Mouse (Mus musculus) lung, postnatal 4 days (tissue): ENCODE measurements around the gene Tuba1a.

Experiments used
- DNase-seq, 2 experiments: peaks; one replicate each; pipeline ENCODE4 v3.0.0; 2021

The Tuba1a gene

GRCm38 (mm10) chr15:98953401-98954356 is at the start of gene Tuba1a, which contains the start of gene Gm49450:
Tuba1a (minus strand) TSS chr15:98953703.
Gm49450 (minus strand) TSS chr15:98953551.
- peak; percentile 94 to 97 for DNase-seq

GRCm38 (mm10) chr15:99001451-99001931 is 48.0 kb upstream of the Tuba1a start:
- DNase-seq = peak in 1 of 2 experiments; percentile 57

GRCm38 (mm10) chr15:99000535-99001283 is 47.2 kb upstream of the Tuba1a start:
- DNase-seq = peak in 1 of 2 experiments; percentile 68

- DNase-seq = no peak
Observed at GRCm38 (mm10) chr15:98998775-98999157, 45.3 kb upstream of the Tuba1a start.

DNA sequence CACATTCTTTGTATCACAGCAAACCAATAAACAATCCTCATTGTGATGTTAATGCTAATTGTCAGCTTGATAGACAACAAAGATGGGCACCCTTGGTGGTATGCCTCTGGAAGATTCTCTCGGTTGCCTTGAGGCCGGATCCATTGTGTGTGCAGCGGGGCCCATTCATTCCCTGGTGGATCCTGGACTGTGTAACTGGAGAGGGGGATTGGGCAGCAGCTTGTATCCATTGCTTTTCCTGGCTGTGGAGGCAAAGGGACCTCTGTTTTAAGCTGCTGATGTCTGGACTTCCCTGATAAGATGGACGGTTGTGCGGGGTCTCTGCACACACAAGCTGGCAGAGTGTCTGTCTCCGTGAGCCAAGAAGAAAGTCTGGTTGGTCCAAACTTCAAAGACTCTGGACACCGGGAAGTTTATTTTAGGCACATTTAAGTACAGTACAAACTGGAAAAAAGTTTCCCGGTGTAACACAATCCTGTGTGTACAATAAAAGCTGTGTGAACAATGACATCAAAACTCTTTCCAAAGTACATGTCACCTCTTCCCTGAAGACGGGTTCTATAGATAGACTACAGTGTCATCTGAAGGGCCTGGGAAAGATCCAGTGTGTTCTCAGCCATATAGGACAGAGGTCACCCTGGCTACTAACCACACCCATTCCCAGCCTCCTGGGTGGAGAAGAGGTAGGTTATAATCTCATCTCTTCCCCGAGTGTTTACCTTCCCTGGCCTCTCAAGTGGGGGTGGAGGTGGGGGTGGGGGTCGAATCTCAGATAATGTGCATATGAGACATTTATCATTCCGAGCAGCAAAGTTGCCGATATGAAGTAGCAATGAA is 44.7 kb upstream of the Tuba1a start:
- DNase-seq = no peak

- DNase-seq = no peak
Observed at GRCm38 (mm10) chr15:98996840-98997239, 43.3 kb upstream of the Tuba1a start.

- DNase-seq = no peak
Observed at GRCm38 (mm10) chr15:98994957-98995520, 41.5 kb upstream of the Tuba1a start.

DNA sequence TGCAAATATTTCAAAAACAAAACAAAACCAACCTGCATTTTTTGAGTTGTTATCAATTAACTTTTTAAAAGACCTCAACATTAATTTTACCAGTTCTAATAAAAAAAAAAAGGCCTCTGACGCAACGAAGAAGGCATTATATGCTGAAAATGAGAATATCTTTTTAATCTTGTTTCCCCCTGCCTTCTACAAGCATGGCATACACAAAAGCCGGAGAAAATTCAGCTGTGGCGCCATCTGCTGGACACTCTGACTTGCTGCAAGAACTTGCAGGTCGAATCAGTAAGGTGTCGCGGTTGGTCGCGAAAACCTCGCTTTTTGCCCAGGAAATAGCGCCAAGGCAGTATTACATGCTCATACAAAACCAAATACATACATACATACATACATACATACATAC is 40.4 kb upstream of the Tuba1a start:
- peak; percentile 88 to 90 for DNase-seq

- DNase-seq = peak; percentile 97 to 98
Observed at GRCm38 (mm10) chr15:98993093-98993793, 39.7 kb upstream of the Tuba1a start.

GRCm38 (mm10) chr15:98992086-98992912 is 38.8 kb upstream of the Tuba1a start:
- peak; percentile 54 to 66 for DNase-seq

DNA sequence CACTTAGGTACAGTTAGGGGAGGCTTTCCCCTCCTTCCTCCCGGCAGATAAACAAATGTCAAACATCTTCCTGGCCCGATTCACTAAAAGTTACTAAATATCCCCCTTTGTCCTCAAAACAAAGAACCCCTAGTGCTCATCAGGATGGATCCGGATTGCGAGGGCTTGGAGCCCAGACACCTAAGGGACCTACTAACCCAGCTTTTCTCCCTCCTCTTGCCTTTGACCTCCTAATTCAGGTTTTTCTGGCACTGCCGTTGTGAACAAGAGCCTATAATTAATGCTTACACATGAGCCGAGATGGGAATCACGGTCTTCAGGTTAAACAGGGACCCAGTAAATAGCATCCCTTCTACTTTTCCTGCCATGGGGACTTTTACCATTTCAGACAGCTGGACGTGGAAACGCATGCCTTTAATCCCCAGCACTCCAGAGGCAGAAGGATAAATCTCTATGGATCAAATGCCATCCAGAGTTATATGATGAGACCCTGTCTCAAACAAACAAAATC is 38.1 kb upstream of the Tuba1a start:
- DNase-seq = no peak

- DNase-seq = no peak
Observed at GRCm38 (mm10) chr15:98990669-98991539, 37.4 kb upstream of the Tuba1a start.

- no peak for DNase-seq
Observed at GRCm38 (mm10) chr15:98989701-98990430, 36.4 kb upstream of the Tuba1a start.

DNA sequence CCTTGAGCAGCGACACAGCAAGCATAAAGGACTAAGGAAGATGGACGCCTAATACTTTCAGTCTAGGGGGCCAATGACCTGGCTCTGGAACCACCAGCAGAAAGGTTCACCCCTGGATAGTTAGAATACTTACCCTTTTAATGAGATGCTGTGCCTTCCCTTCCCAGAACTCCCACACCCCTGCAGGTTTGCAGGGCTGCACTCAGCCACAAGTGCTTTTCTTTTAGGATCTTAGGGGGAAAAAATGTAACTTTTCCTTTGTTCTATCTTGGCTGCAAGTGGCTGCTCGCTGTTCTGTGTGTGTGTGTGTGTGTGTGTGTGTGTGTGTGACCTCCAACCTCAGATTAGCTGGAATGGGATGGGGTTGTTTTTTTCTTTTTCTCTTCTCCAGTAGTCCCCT is 35.3 kb upstream of the Tuba1a start:
- no peak for DNase-seq

- DNase-seq = no peak
Observed at GRCm38 (mm10) chr15:98987661-98988181, 34.2 kb upstream of the Tuba1a start.

DNA sequence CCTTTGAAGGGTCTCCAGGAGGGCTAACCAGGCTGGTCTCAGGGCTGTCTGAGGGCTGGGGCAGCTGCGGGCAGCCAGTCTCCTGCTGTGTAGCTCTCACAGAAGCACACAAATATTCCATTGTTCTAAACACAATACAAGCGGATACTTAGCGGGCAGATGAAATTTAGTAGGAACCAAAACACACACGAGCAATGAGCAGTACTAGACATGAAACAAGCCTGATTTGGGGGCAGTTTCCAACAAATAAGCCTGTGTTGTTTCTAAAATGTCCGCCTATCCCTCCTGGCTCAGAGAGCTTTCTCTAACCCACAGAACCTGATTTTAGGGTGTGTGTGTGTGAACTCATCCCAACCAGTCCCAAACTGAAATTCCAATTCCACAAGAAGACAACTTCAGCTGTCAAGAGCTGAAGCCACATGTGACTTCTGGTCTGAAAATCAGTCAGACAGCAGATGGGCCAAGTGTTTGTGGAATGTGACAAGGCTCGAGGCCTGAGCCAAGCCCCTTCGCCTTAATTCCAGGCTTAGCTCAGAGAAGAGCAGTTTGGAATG is 33.7 kb upstream of the Tuba1a start:
- peak in 1 of 2 experiments; percentile 69 for DNase-seq

- no peak for DNase-seq
Observed at GRCm38 (mm10) chr15:98985982-98986715, 32.6 kb upstream of the Tuba1a start.
